Mouse (Mus musculus) lung, postnatal 0 days (tissue): ENCODE measurements at regions not wholly inside any gene's neighbourhood (a gene's known extent, or its start where the extent isn't known, plus 50 kb on each side); places are given as distances from the start of the nearest gene placed in this dataset.

Experiments used
- CTCF ChIP-seq: IDR thresholded peaks from 2 replicates; pipeline ENCODE4 v1.5.1; 2016; ENCODE audit warnings: antibody characterized with exemption, mild to moderate bottlenecking
- EP300 ChIP-seq: IDR thresholded peaks from 2 replicates; pipeline ENCODE4 v1.6.1; 2016; ENCODE audit warnings: antibody characterized with exemption, mild to moderate bottlenecking, control low read depth

GRCm38 (mm10) chr13:44293736-44294416 lies 435.4 kb upstream of the Jarid2 start:
- no peak for TF ChIP-seq CTCF
- no peak for TF ChIP-seq EP300
